Mouse (Mus musculus) urinary bladder, postnatal 0 days (tissue): Measurements from ENCODE around the gene Olfr1199. TPM values are rescaled to one million over a fixed set of nuclear protein-coding genes. Genes with fewer than 3 reads are reported as not detected.

Experiments used
- polyA plus RNA-seq: library from polyadenylated mRNA; unstranded; fragments of >200 nt; fragmentation: Nextera tagmentation; extraction: Ambion mirVana; gene quantifications from 2 replicates; pipeline ENCODE4 v1.2.1, GENCODE M21; 2015

Olfr1199 gene
- not detected in 2 replicates for polyA plus RNA-seq

GRCm38 (mm10) chr2:88760369-88760768 is at the start of gene Olfr1199:
Gene Olfr1199 (minus strand): TSS chr2:88760469.

DNA sequence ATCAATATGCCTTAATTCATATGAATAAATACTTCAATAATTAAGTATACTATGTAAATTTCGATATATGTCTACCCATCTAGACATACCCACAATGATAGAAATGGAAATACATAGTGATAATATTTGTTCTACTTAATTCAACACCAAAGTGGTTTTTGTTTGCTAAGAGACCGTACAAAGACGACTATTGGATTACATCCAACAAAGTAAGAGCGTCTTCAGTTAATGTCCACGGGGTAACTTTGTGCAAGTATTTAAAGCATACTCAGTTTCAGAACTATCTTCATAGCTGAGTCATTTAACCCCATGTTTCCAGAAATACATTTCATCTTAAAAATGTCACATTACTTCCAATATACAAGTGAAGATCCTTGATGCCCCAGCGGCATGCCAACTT is 32.5 kb upstream of the Olfr1199 start, which contains the start of gene Olfr1201:
Gene Olfr1201 (plus strand): TSS at position 301 of the 400 bp plus-strand sequence.

DNA sequence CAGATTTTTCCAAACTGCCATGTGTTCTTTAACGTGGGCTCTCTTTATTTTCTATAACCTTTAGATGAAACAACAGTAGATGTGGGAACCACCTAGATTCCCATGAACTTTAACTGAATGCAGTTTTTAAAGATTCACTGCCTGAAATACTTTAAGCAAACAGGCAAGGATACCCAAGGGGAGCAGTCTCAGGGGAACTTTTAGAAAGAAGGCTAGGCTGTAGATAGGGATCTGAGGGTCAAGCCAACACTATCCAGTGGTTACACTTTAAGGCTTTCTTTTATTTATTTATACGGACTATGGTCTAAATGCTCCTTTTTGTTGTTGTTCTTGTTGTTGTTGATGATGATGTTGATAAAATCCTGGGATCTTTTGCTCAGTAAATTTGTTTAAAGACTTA is 10.1 kb upstream of the Olfr1199 start, which contains the start of gene Olfr1200:
Gene Olfr1200 (minus strand): TSS at position 101 of the 400 bp plus-strand sequence.

GRCm38 (mm10) chr2:88751270-88751669 is 9.0 kb downstream of the Olfr1199 start, which contains the start of gene Olfr1198:
Gene Olfr1198 (minus strand): TSS chr2:88751370.

GRCm38 (mm10) chr2:88732266-88732665 is 28.0 kb downstream of the Olfr1199 start, which contains the start of gene Olfr1197:
Gene Olfr1197 (minus strand): TSS chr2:88732366.

DNA sequence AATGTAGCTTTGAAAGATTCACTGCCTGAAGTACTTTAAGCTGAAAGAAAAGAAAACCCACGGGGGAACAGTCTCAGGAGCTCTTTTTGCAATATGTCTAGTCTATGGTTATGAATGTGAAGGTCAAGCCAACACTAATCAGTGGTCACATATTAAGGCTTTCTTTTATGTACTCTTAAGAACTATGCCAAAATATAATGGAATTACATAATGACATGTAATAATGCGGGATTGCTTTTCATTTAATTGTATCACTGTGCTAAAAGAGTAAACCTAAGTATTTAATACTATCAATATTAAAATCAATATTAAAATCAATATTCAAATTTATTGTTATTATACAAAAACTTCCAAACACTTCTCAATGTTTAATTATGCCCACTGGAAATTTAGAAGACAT is 55.8 kb downstream of the Olfr1199 start, which contains the start of gene Olfr1196:
Gene Olfr1196 (minus strand): TSS at position 101 of the 400 bp plus-strand sequence.

Other genes starting within 250 kb of the Olfr1199 start
- not detected in 2 replicates for gene Olfr1186, start 241.9 kb downstream of the Olfr1199 start, polyA plus RNA-seq
- gene Olfr1188, start 203.5 kb downstream of the Olfr1199 start, polyA plus RNA-seq = not detected in 2 replicates
- not detected in 2 replicates for gene Olfr1189, start 174.0 kb downstream of the Olfr1199 start, polyA plus RNA-seq
- gene Olfr1191-ps1, start 119.9 kb downstream of the Olfr1199 start, polyA plus RNA-seq = not detected in 2 replicates
- gene Olfr1192-ps1, start 112.0 kb downstream of the Olfr1199 start, polyA plus RNA-seq = not detected in 2 replicates
- gene Olfr1193, start 84.8 kb downstream of the Olfr1199 start, polyA plus RNA-seq = not detected in 2 replicates
- not detected in 2 replicates for gene Olfr1195, start 71.3 kb downstream of the Olfr1199 start, polyA plus RNA-seq
- gene Olfr1196, start 55.9 kb downstream of the Olfr1199 start, polyA plus RNA-seq = not detected in 2 replicates
- gene Olfr1197, start 28.1 kb downstream of the Olfr1199 start, polyA plus RNA-seq = not detected in 2 replicates
- not detected in 2 replicates for gene Olfr1198, start 9.1 kb downstream of the Olfr1199 start, polyA plus RNA-seq
- gene Olfr1200, start 10.0 kb upstream of the Olfr1199 start, polyA plus RNA-seq = not detected in 2 replicates
- gene Olfr1201, start 32.6 kb upstream of the Olfr1199 start, polyA plus RNA-seq = not detected in 2 replicates
- not detected in 2 replicates for gene Olfr1202, start 54.0 kb upstream of the Olfr1199 start, polyA plus RNA-seq
- not detected in 2 replicates for gene Olfr1205, start 69.3 kb upstream of the Olfr1199 start, polyA plus RNA-seq
- not detected in 2 replicates for gene Olfr1204, start 88.8 kb upstream of the Olfr1199 start, polyA plus RNA-seq
- not detected in 2 replicates for gene Olfr1206, start 102.8 kb upstream of the Olfr1199 start, polyA plus RNA-seq
- not detected in 2 replicates for gene Olfr1208, start 141.8 kb upstream of the Olfr1199 start, polyA plus RNA-seq
- gene Olfr1209, start 154.7 kb upstream of the Olfr1199 start, polyA plus RNA-seq = not detected in 2 replicates
- gene Olfr1211, start 177.6 kb upstream of the Olfr1199 start, polyA plus RNA-seq = not detected in 2 replicates
- not detected in 2 replicates for gene Olfr1212, start 193.5 kb upstream of the Olfr1199 start, polyA plus RNA-seq
- not detected in 2 replicates for gene Gm13762, start 219.8 kb upstream of the Olfr1199 start, polyA plus RNA-seq
- not detected in 2 replicates for gene Olfr1214, start 232.2 kb upstream of the Olfr1199 start, polyA plus RNA-seq
- not detected in 2 replicates for gene Olfr1215, start 246.5 kb upstream of the Olfr1199 start, polyA plus RNA-seq